Mouse (Mus musculus) spleen, postnatal 10 days (tissue): ENCODE measurements at regions not wholly inside any gene's neighbourhood (a gene's known extent, or its start where the extent isn't known, plus 50 kb on each side); places are given as distances from the start of the nearest gene placed in this dataset.
A peak's percentile ranks its signal among the peaks of the same experiment; 100 is the strongest.

Experiments used
- DNase-seq, 2 experiments: peaks; one replicate each; pipeline ENCODE4 v3.0.0; 2021 to 2022; ENCODE audit warnings: low spot score in 2 of 2

DNA sequence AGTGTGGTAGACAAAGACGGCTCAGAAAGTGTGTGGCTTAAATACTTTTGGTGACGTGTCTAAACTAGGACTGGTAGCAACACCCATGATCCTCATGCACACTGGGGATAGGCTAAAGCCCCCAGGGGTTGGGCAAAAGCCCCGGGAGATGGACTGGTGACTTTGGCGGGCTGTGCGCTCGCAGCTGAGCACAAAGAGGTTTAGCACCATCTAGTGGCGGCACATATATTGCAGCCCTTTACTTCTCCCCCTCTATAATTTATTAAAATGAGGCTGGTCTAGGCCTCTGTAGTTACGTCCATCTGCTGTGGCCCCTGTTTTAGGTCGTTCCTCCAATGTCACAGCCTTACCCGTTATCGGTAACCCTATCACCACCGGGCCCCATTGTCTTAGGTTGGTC, 205.3 kb upstream of the Dock11 start:
- DNase-seq, result peak; percentile 4 to 13
